Mouse (Mus musculus): ENCODE measurements around the gene 2900026A02Rik. TPM values are rescaled to one million over a fixed set of nuclear protein-coding genes. Genes with fewer than 3 reads are reported as not detected.
A peak's percentile ranks its signal among the peaks of the same experiment; 100 is the strongest.

The 2900026A02Rik gene
- polyA plus RNA-seq (2015; fragmentation: Nextera tagmentation; extraction: Ambion mirVana): 2.7 and 3.1 TPM in 2 replicates

GRCm38 (mm10) chr5:113221147-113221865, at the start of gene 2900026A02Rik:
TSS of gene 2900026A02Rik (minus strand) at chr5:113221236.
- DNase-seq: peak; percentile 81
- ATAC-seq: peak; percentile 72
- peak within 1 kb of the TSS; percentile 64 for H3K4me3 ChIP-seq (ENCODE audit: low read depth, low read length)
- 11% methylated on average over 47 of the region's 62 CpGs for WGBS (ENCODE audit: insufficient replicate concordance)
- peak within 1 kb of the TSS; percentile 90 for H3K27ac ChIP-seq (ENCODE audit: low read depth)
- TF ChIP-seq EP300 (IDR thresholded peaks at IDR 0.05; ENCODE audit: low read depth) (no peak), CTCF (IDR thresholded peaks at IDR 0.05; ENCODE audit: low read depth) (peak; percentile 77)
- peak within 1 kb of the TSS; percentile 71 for H3K9ac ChIP-seq (replicated peaks)
- 0 out of 2 replicates have a peak, but pooled peaks cover 2% of the 10 kb centered on the region for H3K27me3 ChIP-seq (ENCODE audit: insufficient read depth, low read length)
- no peaks in the 10 kb centered on the region for H3K36me3 ChIP-seq (replicated peaks; ENCODE audit: insufficient read depth, low read length)
- no peaks in the 10 kb centered on the region for H3K9me3 ChIP-seq (ENCODE audit: low read length)
- H3K4me1 ChIP-seq (ENCODE audit: insufficient read depth): peaks cover 12% of the 10 kb centered on the region
- H3K4me2 ChIP-seq (ENCODE audit: low read depth, low read length): peak within 1 kb of the TSS; percentile 93

- 69% methylated on average over 3 of the region's 3 CpGs for WGBS (ENCODE audit: insufficient replicate concordance)
- Histone ChIP-seq H3K9ac (replicated peaks) (no peak overlapping the region), H3K36me3 (replicated peaks; ENCODE audit: insufficient read depth, low read length) (no peaks in the 10 kb centered on the region; the same call in 1 of the 2 replicates), H3K27me3 (ENCODE audit: insufficient read depth, low read length) (no peaks in the 10 kb centered on the region), H3K4me2 (ENCODE audit: low read depth, low read length) (no peak overlapping the region), H3K27ac (ENCODE audit: low read depth) (no peak overlapping the region), H3K4me3 (ENCODE audit: low read depth, low read length) (no peak overlapping the region), H3K4me1 (ENCODE audit: insufficient read depth) (no peaks in the 10 kb centered on the region), H3K9me3 (ENCODE audit: low read length) (no peaks in the 10 kb centered on the region)
- TF ChIP-seq EP300 (IDR thresholded peaks at IDR 0.05; ENCODE audit: low read depth) (no peak), CTCF (IDR thresholded peaks at IDR 0.05; ENCODE audit: low read depth) (peak; percentile 25; the same call in 1 of the 2 replicates)
- DNase-seq: no peak
- no peak for ATAC-seq
Measured at GRCm38 (mm10) chr5:113270043-113270442, 49.0 kb upstream of the 2900026A02Rik start.

GRCm38 (mm10) chr5:113268246-113268645, 47.2 kb upstream of the 2900026A02Rik start:
- no peaks in the 10 kb centered on the region for H3K27me3 ChIP-seq (ENCODE audit: insufficient read depth, low read length)
- TF ChIP-seq CTCF (IDR thresholded peaks at IDR 0.05; ENCODE audit: low read depth) (no peak), EP300 (IDR thresholded peaks at IDR 0.05; ENCODE audit: low read depth) (no peak)
- H3K4me1 ChIP-seq (ENCODE audit: insufficient read depth): no peaks in the 10 kb centered on the region
- no peak overlapping the region for H3K27ac ChIP-seq (ENCODE audit: low read depth)
- no peaks in the 10 kb centered on the region; the same call in 1 of the 2 replicates for H3K36me3 ChIP-seq (replicated peaks; ENCODE audit: insufficient read depth, low read length)
- H3K4me2 ChIP-seq (ENCODE audit: low read depth, low read length): no peak overlapping the region
- no peak overlapping the region for H3K4me3 ChIP-seq (ENCODE audit: low read depth, low read length)
- DNase-seq (no peak), ATAC-seq (no peak)
- no peaks in the 10 kb centered on the region for H3K9me3 ChIP-seq (ENCODE audit: low read length)
- H3K9ac ChIP-seq (replicated peaks): no peak overlapping the region

GRCm38 (mm10) chr5:113265637-113266036, 44.6 kb upstream of the 2900026A02Rik start:
- TF ChIP-seq EP300 (IDR thresholded peaks at IDR 0.05; ENCODE audit: low read depth): no peak
- TF ChIP-seq CTCF (IDR thresholded peaks at IDR 0.05; ENCODE audit: low read depth): no peak
- H3K4me1 ChIP-seq (ENCODE audit: insufficient read depth): no peaks in the 10 kb centered on the region
- H3K27ac ChIP-seq (ENCODE audit: low read depth): no peak overlapping the region
- no peak for ATAC-seq
- H3K36me3 ChIP-seq (replicated peaks; ENCODE audit: insufficient read depth, low read length): no peaks in the 10 kb centered on the region; the same call in 1 of the 2 replicates
- no peak overlapping the region for H3K4me3 ChIP-seq (ENCODE audit: low read depth, low read length)
- WGBS (ENCODE audit: insufficient replicate concordance): 72% methylated on average over 8 of the region's 8 CpGs
- H3K27me3 ChIP-seq (ENCODE audit: insufficient read depth, low read length): no peaks in the 10 kb centered on the region
- H3K9ac ChIP-seq (replicated peaks): no peak overlapping the region
- DNase-seq: no peak
- H3K4me2 ChIP-seq (ENCODE audit: low read depth, low read length): no peak overlapping the region
- no peaks in the 10 kb centered on the region for H3K9me3 ChIP-seq (ENCODE audit: low read length)

- Histone ChIP-seq H3K4me2 (ENCODE audit: low read depth, low read length) (no peak overlapping the region), H3K36me3 (replicated peaks; ENCODE audit: insufficient read depth, low read length) (no peaks in the 10 kb centered on the region), H3K27me3 (ENCODE audit: insufficient read depth, low read length) (no peaks in the 10 kb centered on the region), H3K9me3 (ENCODE audit: low read length) (no peaks in the 10 kb centered on the region), H3K4me1 (ENCODE audit: insufficient read depth) (no peaks in the 10 kb centered on the region), H3K9ac (replicated peaks) (no peak overlapping the region), H3K27ac (ENCODE audit: low read depth) (no peak overlapping the region), H3K4me3 (ENCODE audit: low read depth, low read length) (no peak overlapping the region)
- TF ChIP-seq EP300 (IDR thresholded peaks at IDR 0.05; ENCODE audit: low read depth) (no peak), CTCF (IDR thresholded peaks at IDR 0.05; ENCODE audit: low read depth) (no peak)
- no peak for DNase-seq
- 89% methylated on average over 11 of the region's 11 CpGs for WGBS (ENCODE audit: insufficient replicate concordance)
- no peak for ATAC-seq
Measured at GRCm38 (mm10) chr5:113250806-113251205, 29.8 kb upstream of the 2900026A02Rik start.

GRCm38 (mm10) chr5:113249263-113249930, 28.4 kb upstream of the 2900026A02Rik start:
- ATAC-seq (no peak), DNase-seq (no peak)
- Histone ChIP-seq H3K27ac (ENCODE audit: low read depth) (no peak overlapping the region), H3K9me3 (ENCODE audit: low read length) (no peaks in the 10 kb centered on the region), H3K9ac (replicated peaks) (no peak overlapping the region), H3K4me3 (ENCODE audit: low read depth, low read length) (no peak overlapping the region), H3K4me2 (ENCODE audit: low read depth, low read length) (no peak overlapping the region), H3K4me1 (ENCODE audit: insufficient read depth) (no peaks in the 10 kb centered on the region), H3K27me3 (ENCODE audit: insufficient read depth, low read length) (no peaks in the 10 kb centered on the region), H3K36me3 (replicated peaks; ENCODE audit: insufficient read depth, low read length) (no peaks in the 10 kb centered on the region)
- no peak for TF ChIP-seq CTCF (IDR thresholded peaks at IDR 0.05; ENCODE audit: low read depth)
- TF ChIP-seq EP300 (IDR thresholded peaks at IDR 0.05; ENCODE audit: low read depth): no peak
- WGBS (ENCODE audit: insufficient replicate concordance): 74% methylated on average over 8 of the region's 8 CpGs
